Mouse (Mus musculus): Measurements from ENCODE around the gene Xpnpep2.

GRCm38 (mm10) chrX:48104736-48105441 lies 3.6 kb upstream of the Xpnpep2 start:
- TF ChIP-seq CTCF (IDR thresholded peaks at IDR 0.05; ENCODE audit: low read depth) (no peak), EP300 (IDR thresholded peaks at IDR 0.05; ENCODE audit: low read depth) (no peak)

All from heart, postnatal 0 days (tissue).